Mouse (Mus musculus) bone marrow, adult 2 months (tissue): ENCODE data around the gene Rbm45. TPM values are rescaled to one million over a fixed set of nuclear protein-coding genes. Genes with fewer than 3 reads are reported as not detected.

ENCODE experiments used
- H3K27ac ChIP-seq: fragments of 200-500 bp; 2 replicates; pipeline ENCODE4 v1.5.1; 2012; ENCODE audit warnings: low read depth, mild to moderate bottlenecking, control low read depth, inconsistent platforms, low read length; ENCODE audit not compliant: control insufficient read depth, poor library complexity, insufficient read depth
- H3K4me1 ChIP-seq: fragments of 200-500 bp; 2 replicates; pipeline ENCODE4 v1.6.1; 2011; ENCODE audit warnings: low read length; ENCODE audit not compliant: control insufficient read depth, insufficient read depth
- H3K4me3 ChIP-seq: fragments of 200-500 bp; replicated peaks from 2 replicates; pipeline ENCODE3; 2011; ENCODE audit warnings: mild to moderate bottlenecking, low read depth, low read length, control low read depth; ENCODE audit not compliant: control insufficient read depth
- CTCF ChIP-seq: fragments of 200-500 bp; IDR thresholded peaks from 2 replicates; pipeline ENCODE4 v1.5.1; 2011; ENCODE audit warnings: low read length, control low read depth; ENCODE audit not compliant: control insufficient read depth, insufficient read depth
- POLR2A ChIP-seq: fragments of 200-500 bp; IDR thresholded peaks from 2 replicates; pipeline ENCODE4 v1.6.1; 2011; ENCODE audit warnings: low read depth, mild to moderate bottlenecking, control low read depth, low read length, borderline replicate concordance; ENCODE audit not compliant: control insufficient read depth
- WGBS: fragments of 180-500 bp; shearing (Covaris S2); methylation state at CpG from one replicate; pipeline ENCODE4 v1.1.7; 2018; 5-methylcytosine and 5-hydroxymethylcytosine counted together
- polyA plus RNA-seq: library from polyadenylated mRNA; stranded (reverse); fragments of >200 nt; gene quantifications from 2 replicates; pipeline ENCODE4 v1.2.4, GENCODE M21; 2011; ENCODE audit warnings: low replicate concordance; ENCODE audit not compliant: missing spikeins, insufficient read depth, insufficient read length

Gene Rbm45
- 15.4 and 17.5 TPM in 2 replicates for polyA plus RNA-seq

- peak; percentile 62; the same call in 1 of the 2 replicates for TF ChIP-seq POLR2A
- TF ChIP-seq CTCF = peak; percentile 83
- peak within 1 kb of the TSS; percentile 98 for H3K4me3 ChIP-seq
Measured at GRCm38 (mm10) chr2:76369821-76370655, at the start of gene Rbm45. Gene Rbm45, plus strand, starts transcription at chr2:76369984.

GRCm38 (mm10) chr2:76320336-76320735 is 49.4 kb upstream of the Rbm45 start:
- H3K27ac ChIP-seq = no peak overlapping the region
- H3K4me1 ChIP-seq = no peaks in the 10 kb centered on the region
- H3K4me3 ChIP-seq = no peak overlapping the region
- 71% methylated on average over 6 of the region's 6 CpGs for WGBS
- no peak for TF ChIP-seq CTCF
- TF ChIP-seq POLR2A = no peak

More at GRCm38 (mm10) chr2:76369821-76370655, at the start of gene Rbm45:
- Histone ChIP-seq H3K4me1 (no peaks in the 10 kb centered on the region), H3K27ac (peak within 1 kb of the TSS; percentile 66)
- WGBS = 1% methylated on average over 61 of the region's 61 CpGs

- WGBS = 84% methylated on average over 21 of the region's 21 CpGs
- no peak overlapping the region for H3K4me3 ChIP-seq
- no peaks in the 10 kb centered on the region for H3K4me1 ChIP-seq
- no peak overlapping the region for H3K27ac ChIP-seq
- TF ChIP-seq POLR2A = no peak
- TF ChIP-seq CTCF = no peak
Measured at GRCm38 (mm10) chr2:76323185-76323875, 46.5 kb upstream of the Rbm45 start.

GRCm38 (mm10) chr2:76324463-76324862 is 45.3 kb upstream of the Rbm45 start:
- WGBS = 79% methylated on average over 5 of the region's 5 CpGs
- Histone ChIP-seq H3K4me1 (no peaks in the 10 kb centered on the region), H3K27ac (no peak overlapping the region), H3K4me3 (no peak overlapping the region)
- TF ChIP-seq CTCF (no peak), POLR2A (no peak)

GRCm38 (mm10) chr2:76326161-76326560 is 43.6 kb upstream of the Rbm45 start:
- WGBS = 76% methylated on average over 3 of the region's 3 CpGs
- no peak overlapping the region for H3K4me3 ChIP-seq
- TF ChIP-seq POLR2A (no peak), CTCF (no peak)
- H3K4me1 ChIP-seq = no peaks in the 10 kb centered on the region
- no peak overlapping the region for H3K27ac ChIP-seq

- TF ChIP-seq CTCF (no peak), POLR2A (no peak)
- Histone ChIP-seq H3K4me1 (no peaks in the 10 kb centered on the region), H3K27ac (no peak overlapping the region), H3K4me3 (no peak overlapping the region)
- 81% methylated on average over 5 of the region's 5 CpGs for WGBS
Measured at GRCm38 (mm10) chr2:76330081-76330480, 39.7 kb upstream of the Rbm45 start.

- Histone ChIP-seq H3K27ac (no peak overlapping the region), H3K4me3 (no peak overlapping the region), H3K4me1 (no peaks in the 10 kb centered on the region)
- TF ChIP-seq CTCF = no peak
- TF ChIP-seq POLR2A = no peak
- WGBS = 61% methylated on average over 11 of the region's 11 CpGs
Measured at GRCm38 (mm10) chr2:76332161-76332805, 37.5 kb upstream of the Rbm45 start.

- Histone ChIP-seq H3K4me1 (no peaks in the 10 kb centered on the region), H3K4me3 (no peak overlapping the region), H3K27ac (no peak overlapping the region)
- no peak for TF ChIP-seq POLR2A
- TF ChIP-seq CTCF = no peak
- WGBS = 71% methylated on average over 5 of the region's 5 CpGs
Measured at GRCm38 (mm10) chr2:76334596-76334995, 35.2 kb upstream of the Rbm45 start.
